In the genomic region with DNA sequence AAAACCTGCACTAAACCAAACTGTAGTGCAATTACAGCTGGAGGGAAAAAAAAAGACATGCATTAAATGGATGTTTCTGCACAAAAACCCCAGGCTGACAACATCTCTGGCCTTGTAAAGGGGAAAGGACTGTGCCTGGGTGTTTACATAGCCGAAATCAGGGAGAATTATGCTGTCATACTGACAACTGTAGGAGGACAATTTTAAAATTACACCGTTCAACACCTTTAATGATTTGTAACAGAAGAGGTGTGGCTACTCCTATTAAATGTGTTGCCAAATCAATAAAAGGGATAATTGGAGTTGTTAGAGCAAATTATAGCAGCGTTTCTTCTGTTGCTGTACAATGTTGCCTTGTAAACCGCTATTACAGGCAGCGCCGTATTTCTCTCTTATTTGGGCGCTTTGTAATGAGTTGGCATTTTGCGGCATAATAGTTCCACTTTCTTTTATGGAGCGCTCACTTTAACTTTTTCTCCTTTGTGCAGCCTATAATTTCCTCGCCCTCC, we compare ENCODE assay signal across 25 mouse cellular contexts.
DNase-seq lines count a peak whose midpoint lies in the region; ATAC-seq and TF ChIP-seq lines count a peak whose summit lies in the region.
"Had no signal": no experiment of that assay in that cellular context is flagged by ENCODE, and none has a peak within 500 bp of the region (broad histone marks: within the 10 kb centered on the region; RNA-seq: fewer than 3 reads in every experiment).

No protein-coding gene starts in this region.

- H3K4me3 ChIP-seq in midbrain, embryonic 13.5 days (replicated peaks): no peak overlapping the region
- no peak overlapping the region for H3K4me3 ChIP-seq in midbrain, postnatal 0 days (ENCODE audit: low read depth, low read length)
- H3K4me3 ChIP-seq: embryonic facial prominence, embryonic 13.5 days; hindbrain, embryonic 12.5 days; intestine, embryonic 15.5 days; liver, embryonic 12.5 days; myocyte; stomach, embryonic 15.5 days had no signal

- H3K27ac ChIP-seq in midbrain, embryonic 13.5 days: peak overlapping the region; percentile 54
- H3K27ac ChIP-seq in midbrain, postnatal 0 days (ENCODE audit: low read depth, low read length): no peak overlapping the region
- H3K27ac ChIP-seq: embryonic facial prominence, embryonic 13.5 days; hindbrain, embryonic 12.5 days; hindbrain, postnatal 0 days; intestine, embryonic 15.5 days; liver, embryonic 12.5 days; stomach, embryonic 15.5 days had no signal

- H3K9me3 ChIP-seq in midbrain, embryonic 13.5 days: no peaks in the 10 kb centered on the region
- H3K9me3 ChIP-seq in midbrain, postnatal 0 days (ENCODE audit: low read length): no peaks in the 10 kb centered on the region
- H3K9me3 ChIP-seq: embryonic facial prominence, embryonic 13.5 days; hindbrain, embryonic 12.5 days; intestine, embryonic 15.5 days; liver, embryonic 12.5 days; stomach, embryonic 15.5 days had no signal

- WGBS in midbrain, embryonic 13.5 days: 70% methylated on average over 10 of the region's 10 CpGs
- WGBS in midbrain, postnatal 0 days: 76% methylated on average over 10 of the region's 10 CpGs

- no peak for ATAC-seq in midbrain, embryonic 13.5 days
- no peak for ATAC-seq in midbrain, postnatal 0 days (ENCODE audit: low FRiP score)
- ATAC-seq: intestine, embryonic 15.5 days; liver, embryonic 12.5 days; liver, postnatal 0 days; midbrain, embryonic 16.5 days had no signal

- H3K4me1 ChIP-seq in midbrain, embryonic 13.5 days (replicated peaks): peaks cover 62% of the 10 kb centered on the region
- no peaks in the 10 kb centered on the region; the same call in 1 of the 2 replicates for H3K4me1 ChIP-seq in midbrain, postnatal 0 days (ENCODE audit: insufficient read depth, low read length)

- no peak for TF ChIP-seq CTCF in midbrain, postnatal 0 days (IDR thresholded peaks at IDR 0.05)
- TF ChIP-seq CTCF in brain, embryonic 14.5 days (IDR thresholded peaks at IDR 0.05; ENCODE audit: borderline replicate concordance, extremely low read depth, insufficient read depth, insufficient read length): no peak

- no peak for DNase-seq in midbrain, postnatal 0 days (ENCODE audit: low spot score)
- DNase-seq in brain, embryonic 14.5 days (ENCODE audit: low read depth): peak; percentile 77
- DNase-seq in forelimb bud, embryonic 11.5 days (ENCODE audit: low read depth, low spot score): peak; percentile 49
- no peak for DNase-seq in heart, adult 9 months (ENCODE audit: low spot score in 2 of 2)
- DNase-seq in kidney, adult 18-20 months: no peak
- DNase-seq: B cell, adult 2 months; gastrocnemius, postnatal 14 days; heart, postnatal 36 days; kidney, adult 9 months; kidney, postnatal 10 days; layer of hippocampus, postnatal 36 days; liver, postnatal 0 days; lung, postnatal 36 days; right cerebral cortex, postnatal 25 days had no signal

- TF ChIP-seq POLR2A in brain, embryonic 14.5 days (IDR thresholded peaks at IDR 0.05; ENCODE audit: borderline replicate concordance, extremely low read depth, insufficient read depth, insufficient read length, poor library complexity, severe bottlenecking): no peak

- no peak overlapping the region for H3K9ac ChIP-seq in midbrain, embryonic 13.5 days (replicated peaks)
- H3K9ac ChIP-seq in midbrain, postnatal 0 days (replicated peaks; ENCODE audit: low read length, poor library complexity, severe bottlenecking): no peak overlapping the region
- H3K9ac ChIP-seq: embryonic facial prominence, embryonic 13.5 days; hindbrain, embryonic 12.5 days; intestine, embryonic 15.5 days; liver, embryonic 12.5 days; liver, postnatal 0 days; stomach, embryonic 15.5 days had no signal

- H3K36me3 ChIP-seq in midbrain, embryonic 13.5 days: no peaks in the 10 kb centered on the region
- H3K36me3 ChIP-seq in midbrain, postnatal 0 days (ENCODE audit: insufficient read depth, low read length): no peaks in the 10 kb centered on the region
- H3K36me3 ChIP-seq: embryonic facial prominence, embryonic 13.5 days; G1E; hindbrain, embryonic 12.5 days; intestine, embryonic 15.5 days; liver, embryonic 12.5 days; stomach, embryonic 15.5 days had no signal

- H3K27me3 ChIP-seq in midbrain, embryonic 13.5 days: peaks cover 51% of the 10 kb centered on the region
- H3K27me3 ChIP-seq in midbrain, postnatal 0 days (ENCODE audit: insufficient read depth, low read length): 0 out of 2 replicates have a peak, but pooled peaks cover 3% of the 10 kb centered on the region
- H3K27me3 ChIP-seq: intestine, embryonic 15.5 days had no signal

- H3K4me2 ChIP-seq in midbrain, embryonic 13.5 days (replicated peaks): no peak overlapping the region
- H3K4me2 ChIP-seq in midbrain, postnatal 0 days (ENCODE audit: low read depth, low read length, poor library complexity, severe bottlenecking): no peak overlapping the region
- H3K4me2 ChIP-seq: heart, embryonic 11.5 days; hindbrain, embryonic 12.5 days; intestine, embryonic 15.5 days; stomach, embryonic 15.5 days had no signal

Comparison
In these comparisons a context has a peak if more than half of its experiments do, and no peak if none do; other contexts are left out.
1. DNase-seq: peak in brain, embryonic 14.5 days (single experiment) and forelimb bud, embryonic 11.5 days (single experiment); none in midbrain, postnatal 0 days (single experiment), heart, adult 9 months (0 of 2) and kidney, adult 18-20 months (single experiment).